Mouse (Mus musculus) liver, embryonic 11.5 days (tissue): ENCODE measurements around the gene Il22ra2. TPM values are rescaled to one million over a fixed set of nuclear protein-coding genes. Genes with fewer than 3 reads are reported as not detected.

Source experiments
- ATAC-seq: fragments of 200-750 bp; cut with Nextera tagmentation; replicated peaks from 2 replicates; pipeline ENCODE4 v1.8.0; 2017; ENCODE audit warnings: moderate number of reproducible peaks, mild to moderate bottlenecking, moderate TSS enrichment, moderate library complexity; ENCODE audit not compliant: low FRiP score
- DNase-seq: peaks from one replicate; pipeline ENCODE4 v3.0.0-alpha.2; 2017; ENCODE audit warnings: low spot score
- H3K27ac ChIP-seq: fragments of 300-500 bp; sonication (generic); 2 replicates; pipeline ENCODE4 v1.5.1; 2014; ENCODE audit warnings: mild to moderate bottlenecking, low read depth, low read length, control low read depth
- H3K27me3 ChIP-seq: fragments of 300-500 bp; sonication (generic); replicated peaks from 2 replicates; pipeline ENCODE4 v1.6.1; 2014; ENCODE audit warnings: low read length, mixed read lengths; ENCODE audit not compliant: control insufficient read depth, insufficient read depth
- H3K36me3 ChIP-seq: fragments of 300-500 bp; sonication (generic); 2 replicates; pipeline ENCODE4 v1.6.1; 2014; ENCODE audit warnings: mild to moderate bottlenecking, low read length, moderate library complexity, mixed read lengths; ENCODE audit not compliant: control insufficient read depth, insufficient read depth
- H3K4me1 ChIP-seq: fragments of 300-500 bp; sonication (generic); replicated peaks from 2 replicates; pipeline ENCODE4 v1.6.1; 2014; ENCODE audit warnings: low read length, mixed read lengths; ENCODE audit not compliant: control insufficient read depth, insufficient read depth
- H3K4me2 ChIP-seq: fragments of 300-500 bp; sonication (generic); 2 replicates; pipeline ENCODE4 v1.6.1; 2014; ENCODE audit warnings: mild to moderate bottlenecking, control low read depth, moderate library complexity
- H3K4me3 ChIP-seq: fragments of 300-500 bp; sonication (generic); 2 replicates; pipeline ENCODE4 v1.5.1; 2014; ENCODE audit warnings: low read depth, low read length, control low read depth
- H3K9ac ChIP-seq: fragments of 300-500 bp; sonication (generic); 2 replicates; pipeline ENCODE4 v1.6.1; 2014; ENCODE audit warnings: low read depth, low read length, control low read depth
- H3K9me3 ChIP-seq: fragments of 300-500 bp; sonication (generic); 2 replicates; pipeline ENCODE4 v1.6.1; 2016; ENCODE audit warnings: low read length, inconsistent platforms, mixed read lengths; ENCODE audit not compliant: control insufficient read depth
- WGBS: fragments of 180-500 bp; shearing (Covaris S2); extraction: QIAGEN DNeasy Blood & Tissue Kit; methylation state at CpG from one replicate; pipeline ENCODE4 v1.1.7; 2014; 5-methylcytosine and 5-hydroxymethylcytosine counted together
- polyA plus RNA-seq: library from polyadenylated mRNA; unstranded; fragments of >200 nt; fragmentation: Nextera tagmentation; extraction: Ambion mirVana; gene quantifications from 2 replicates; pipeline ENCODE4 v1.2.1, GENCODE M21; 2014

Il22ra2 gene
- polyA plus RNA-seq, 1 experiment from 2014 or later: not detected

DNA sequence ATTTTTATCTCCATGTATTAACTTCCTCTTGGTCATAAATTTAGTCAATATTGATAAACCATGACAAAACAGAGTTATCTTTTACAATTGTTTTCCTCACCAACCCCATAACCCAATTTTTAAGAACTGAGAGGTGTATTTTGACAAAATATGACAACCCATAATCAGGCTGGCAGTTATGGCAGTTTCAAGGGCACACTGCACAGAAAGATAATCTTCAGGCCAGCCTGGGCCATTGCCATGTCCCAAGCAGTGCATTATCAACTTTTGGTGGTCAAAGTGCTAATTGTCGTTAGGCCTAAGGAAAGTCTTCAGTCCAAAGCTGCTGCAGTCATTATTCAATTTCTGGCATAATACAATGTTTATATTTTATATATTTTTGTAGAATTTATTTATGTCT is 37.0 kb upstream of the Il22ra2 start:
- Histone ChIP-seq H3K4me1 (peaks cover 30% of the 10 kb centered on the region), H3K4me3 (no peak overlapping the region), H3K4me2 (no peak overlapping the region), H3K27me3 (no peaks in the 10 kb centered on the region), H3K36me3 (no peaks in the 10 kb centered on the region), H3K9me3 (no peaks in the 10 kb centered on the region), H3K9ac (no peak overlapping the region), H3K27ac (peak overlapping the region; percentile 83)
- 37% methylated on average over 1 of the region's 1 CpGs for WGBS
- DNase-seq (no peak), ATAC-seq (no peak)

- peak; percentile 72 for ATAC-seq
- Histone ChIP-seq H3K36me3 (no peaks in the 10 kb centered on the region), H3K9ac (no peak overlapping the region), H3K27me3 (no peaks in the 10 kb centered on the region), H3K27ac (peak overlapping the region; percentile 58), H3K4me2 (no peak overlapping the region), H3K4me1 (peaks cover 36% of the 10 kb centered on the region), H3K4me3 (no peak overlapping the region), H3K9me3 (no peaks in the 10 kb centered on the region)
- DNase-seq: no peak
- 74% methylated on average over 5 of the region's 5 CpGs for WGBS
These were observed 35.9 kb upstream of the Il22ra2 start for GRCm38 (mm10) chr10:19585860-19586259.

GRCm38 (mm10) chr10:19587281-19587680 is 34.5 kb upstream of the Il22ra2 start:
- H3K4me3 ChIP-seq: no peak overlapping the region
- H3K4me2 ChIP-seq: no peak overlapping the region
- no peaks in the 10 kb centered on the region for H3K9me3 ChIP-seq
- H3K27me3 ChIP-seq: no peaks in the 10 kb centered on the region
- ATAC-seq (no peak), DNase-seq (no peak)
- no peak overlapping the region for H3K27ac ChIP-seq
- no peak overlapping the region for H3K9ac ChIP-seq
- no peaks in the 10 kb centered on the region for H3K36me3 ChIP-seq
- H3K4me1 ChIP-seq: peaks cover 38% of the 10 kb centered on the region
- 71% methylated on average over 3 of the region's 3 CpGs for WGBS

DNA sequence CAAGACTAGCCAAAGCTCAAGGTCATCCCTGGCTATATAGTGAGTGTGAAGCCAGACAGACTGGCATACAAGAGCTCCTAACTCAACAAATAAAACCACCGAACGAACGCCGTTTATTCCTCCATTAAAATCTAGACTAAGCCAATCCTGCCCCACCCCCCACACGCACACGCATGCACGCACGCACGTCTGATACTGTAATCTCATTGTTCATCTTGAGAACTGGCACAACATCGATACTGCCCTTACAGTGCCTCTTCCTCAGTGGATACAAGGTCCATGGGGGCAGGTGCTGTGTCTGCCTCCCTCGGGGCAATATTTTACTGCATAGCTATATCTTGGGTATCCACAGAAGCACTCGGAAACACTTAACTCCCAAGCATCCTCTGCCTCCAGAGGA is 32.2 kb upstream of the Il22ra2 start:
- no peak for ATAC-seq
- peaks cover 35% of the 10 kb centered on the region for H3K4me1 ChIP-seq
- H3K9ac ChIP-seq: no peak overlapping the region
- H3K36me3 ChIP-seq: no peaks in the 10 kb centered on the region
- H3K27me3 ChIP-seq: no peaks in the 10 kb centered on the region
- H3K4me3 ChIP-seq: no peak overlapping the region
- no peak overlapping the region for H3K27ac ChIP-seq
- no peak overlapping the region for H3K4me2 ChIP-seq
- H3K9me3 ChIP-seq: no peaks in the 10 kb centered on the region
- no peak for DNase-seq
- WGBS: 79% methylated on average over 12 of the region's 12 CpGs

DNA sequence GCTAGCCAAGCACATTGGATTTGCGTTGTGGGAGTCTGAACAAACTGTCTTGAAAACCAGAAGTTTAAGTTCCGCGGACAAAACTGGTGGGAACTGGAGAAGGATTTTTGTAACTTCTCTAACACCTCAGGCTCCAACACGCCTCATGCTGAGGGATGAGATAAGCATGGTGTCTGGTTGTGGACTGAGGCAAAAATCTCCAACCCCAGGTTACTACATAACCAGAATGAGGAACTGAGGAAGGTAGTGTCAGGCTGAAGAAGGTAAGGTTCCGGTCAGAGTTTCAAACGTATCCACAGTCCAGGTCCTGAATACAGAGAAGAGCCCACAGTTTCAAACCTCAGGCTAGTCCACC is 30.5 kb upstream of the Il22ra2 start:
- ATAC-seq (peak; percentile 67), DNase-seq (no peak)
- Histone ChIP-seq H3K4me3 (peak overlapping the region; percentile 78), H3K36me3 (no peaks in the 10 kb centered on the region), H3K9me3 (no peaks in the 10 kb centered on the region), H3K4me2 (peak overlapping the region; percentile 64), H3K27me3 (no peaks in the 10 kb centered on the region), H3K27ac (peak overlapping the region; percentile 56), H3K4me1 (peaks cover 28% of the 10 kb centered on the region), H3K9ac (peak overlapping the region; percentile 43; the same call in 1 of the 2 replicates)
- WGBS: 13% methylated on average over 6 of the region's 6 CpGs

- under 1% methylated on average over 52 of the region's 52 CpGs for WGBS
- peak within 1 kb of the TSS; percentile 75 for H3K27ac ChIP-seq
- ATAC-seq (peak; percentile 98), DNase-seq (peak; percentile 97)
- peak within 1 kb of the TSS; percentile 80 for H3K9ac ChIP-seq
- H3K4me1 ChIP-seq: peaks cover 29% of the 10 kb centered on the region
- no peaks in the 10 kb centered on the region for H3K36me3 ChIP-seq
- no peaks in the 10 kb centered on the region for H3K9me3 ChIP-seq
- H3K4me2 ChIP-seq: peak within 1 kb of the TSS; percentile 64
- peak within 1 kb of the TSS; percentile 78 for H3K4me3 ChIP-seq
- H3K27me3 ChIP-seq: no peaks in the 10 kb centered on the region
These were observed 30.0 kb upstream of the Il22ra2 start, which contains the start of gene Ifngr1 for GRCm38 (mm10) chr10:19591641-19592441. TSS of gene Ifngr1 (plus strand) at chr10:19591949.

GRCm38 (mm10) chr10:19592556-19592955 is 29.2 kb upstream of the Il22ra2 start:
- Histone ChIP-seq H3K4me3 (peak overlapping the region; percentile 78), H3K36me3 (no peaks in the 10 kb centered on the region), H3K27me3 (no peaks in the 10 kb centered on the region), H3K9me3 (no peaks in the 10 kb centered on the region), H3K4me1 (peaks cover 29% of the 10 kb centered on the region), H3K27ac (no peak overlapping the region), H3K4me2 (peak overlapping the region; percentile 64), H3K9ac (peak overlapping the region; percentile 80)
- 11% methylated on average over 3 of the region's 3 CpGs for WGBS
- DNase-seq (no peak), ATAC-seq (no peak)

- peak overlapping the region; percentile 64 for H3K4me2 ChIP-seq
- H3K36me3 ChIP-seq: no peaks in the 10 kb centered on the region
- 83% methylated on average over 3 of the region's 3 CpGs for WGBS
- DNase-seq: no peak
- H3K4me1 ChIP-seq: peaks cover 29% of the 10 kb centered on the region
- H3K27ac ChIP-seq: no peak overlapping the region
- 0 out of 2 replicates have a peak overlapping the region, but pooled peaks have one; percentile 27 for H3K9ac ChIP-seq
- ATAC-seq: no peak
- H3K9me3 ChIP-seq: no peaks in the 10 kb centered on the region
- H3K4me3 ChIP-seq: peak overlapping the region; percentile 78
- H3K27me3 ChIP-seq: no peaks in the 10 kb centered on the region
These were observed 28.5 kb upstream of the Il22ra2 start for GRCm38 (mm10) chr10:19593296-19593695.
